Mouse (Mus musculus) CH12.LX (cell line): ENCODE measurements around the gene Cacna1i.

Experiments
- CTCF ChIP-seq, 2 experiments: IDR thresholded peaks in 1 of 2; conservative IDR thresholded peaks in 1 of 2; 2 replicates each; pipeline ENCODE4 v1.5.1; 2011 to 2012; ENCODE audit warnings: low read depth in 2 of 2, low read length in 2 of 2, improper control_type of control experiment in 1 of 2, inconsistent platforms in 1 of 2, mild to moderate bottlenecking in 1 of 2, moderate library complexity in 1 of 2
- GABPA ChIP-seq: IDR thresholded peaks from 2 replicates; pipeline ENCODE4 v1.6.1; 2012; ENCODE audit warnings: low read depth, low read length, improper control_type of control experiment, inconsistent platforms; ENCODE audit not compliant: insufficient replicate concordance
- MXI1 ChIP-seq: IDR thresholded peaks from 2 replicates; pipeline ENCODE4 v1.6.1; 2011; ENCODE audit warnings: mild to moderate bottlenecking, low read depth, low read length, improper control_type of control experiment
- NELFE ChIP-seq: IDR thresholded peaks from 2 replicates; pipeline ENCODE4 v1.6.1; 2011; ENCODE audit warnings: low read depth, low read length, improper control_type of control experiment
- PAX5 ChIP-seq: IDR thresholded peaks from 2 replicates; pipeline ENCODE4 v1.6.1; 2012; ENCODE audit warnings: low read length, inconsistent platforms, mixed read lengths
- POLR2A ChIP-seq: IDR thresholded peaks from 2 replicates; pipeline ENCODE4 v1.6.1; 2011; ENCODE audit warnings: low read depth, mild to moderate bottlenecking, improper control_type of control experiment, low read length
- POLR2AphosphoS2 ChIP-seq: IDR thresholded peaks from 2 replicates; pipeline ENCODE4 v1.6.1; 2011; ENCODE audit warnings: low read depth, low read length, improper control_type of control experiment
- TBP ChIP-seq: conservative IDR thresholded peaks from 2 replicates; pipeline ENCODE4 v1.6.1; 2011; ENCODE audit warnings: low read depth, low read length, improper control_type of control experiment
- ZC3H11A ChIP-seq: IDR thresholded peaks from 2 replicates; pipeline ENCODE4 v1.6.1; 2012; ENCODE audit warnings: low read depth, mild to moderate bottlenecking, inconsistent platforms, low read length, improper control_type of control experiment
- ZMIZ1 ChIP-seq: IDR thresholded peaks from 2 replicates; pipeline ENCODE4 v1.6.1; 2012; ENCODE audit warnings: low read depth, mild to moderate bottlenecking, inconsistent platforms, low read length, improper control_type of control experiment

GRCm38 (mm10) chr15:80343731-80344130, 56.7 kb downstream of the Cacna1i start:
- TF ChIP-seq POLR2A: no peak
- no peak for TF ChIP-seq CTCF (conservative IDR thresholded peaks at IDR 0.05 in 1 of 2, IDR thresholded peaks at IDR 0.05 in 1 of 2; ENCODE audit: low read depth in 2 of 2, low read length in 2 of 2)
- TF ChIP-seq POLR2AphosphoS2: no peak
- TF ChIP-seq TBP: no peak
- no peak for TF ChIP-seq ZC3H11A
- no peak for TF ChIP-seq NELFE
- TF ChIP-seq GABPA: no peak
- TF ChIP-seq MXI1: no peak
- no peak for TF ChIP-seq PAX5
- no peak for TF ChIP-seq ZMIZ1
